Mouse (Mus musculus) lung, embryonic 16.5 days (tissue): ENCODE results near the gene Kcnk5. TPM values are rescaled to one million over a fixed set of nuclear protein-coding genes. Genes with fewer than 3 reads are reported as not detected.

ENCODE experiments used
- ATAC-seq: fragments of 200-750 bp; cut with Nextera tagmentation; 2 replicates; pipeline ENCODE4 v1.8.0; 2017; ENCODE audit warnings: low read depth, mild to moderate bottlenecking, moderate library complexity
- H3K27ac ChIP-seq: fragments of 300-500 bp; sonication (generic); 2 replicates; pipeline ENCODE4 v1.5.1; 2014; ENCODE audit warnings: mild to moderate bottlenecking, control low read depth, low read length
- H3K27me3 ChIP-seq: fragments of 300-500 bp; sonication (generic); 2 replicates; pipeline ENCODE4 v1.6.1; 2014; ENCODE audit warnings: low read depth, low read length, mixed read lengths; ENCODE audit not compliant: control insufficient read depth, insufficient read depth
- H3K36me3 ChIP-seq: fragments of 300-500 bp; sonication (generic); 2 replicates; pipeline ENCODE4 v1.6.1; 2014; ENCODE audit warnings: low read length; ENCODE audit not compliant: control insufficient read depth, insufficient read depth
- H3K4me1 ChIP-seq: fragments of 300-500 bp; sonication (generic); replicated peaks from 2 replicates; pipeline ENCODE4 v1.6.1; 2014; ENCODE audit warnings: low read length, mixed read lengths; ENCODE audit not compliant: control insufficient read depth, insufficient read depth
- H3K4me2 ChIP-seq: fragments of 300-500 bp; sonication (generic); 2 replicates; pipeline ENCODE4 v1.6.1; 2014; ENCODE audit warnings: low read depth, low read length, control low read depth
- H3K4me3 ChIP-seq: fragments of 300-500 bp; sonication (generic); 2 replicates; pipeline ENCODE4 v1.5.1; 2014; ENCODE audit warnings: mild to moderate bottlenecking, low read length, control low read depth
- H3K9ac ChIP-seq: fragments of 300-500 bp; sonication (generic); 2 replicates; pipeline ENCODE4 v1.6.1; 2014; ENCODE audit warnings: low read length, control low read depth
- H3K9me3 ChIP-seq: fragments of 300-500 bp; sonication (generic); 2 replicates; pipeline ENCODE4 v1.6.1; 2016; ENCODE audit warnings: low read length; ENCODE audit not compliant: control insufficient read depth
- WGBS: fragments of 180-500 bp; shearing (Covaris S2); extraction: QIAGEN DNeasy Blood & Tissue Kit; methylation state at CpG from one replicate; pipeline ENCODE4 v1.1.7; 2014; 5-methylcytosine and 5-hydroxymethylcytosine counted together
- polyA plus RNA-seq: library from polyadenylated mRNA; unstranded; fragments of >200 nt; fragmentation: Nextera tagmentation; extraction: Ambion mirVana; gene quantifications from 2 replicates; pipeline ENCODE4 v1.2.1, GENCODE M21; 2015

The Kcnk5 gene
- 13.7 and 14.2 TPM in 2 replicates for polyA plus RNA-seq

GRCm38 (mm10) chr14:20181466-20181921 is at the start of gene Kcnk5:
TSS of gene Kcnk5 (minus strand) at chr14:20181809.
- H3K4me3 ChIP-seq = peak within 1 kb of the TSS; percentile 62
- H3K36me3 ChIP-seq = no peaks in the 10 kb centered on the region
- H3K9me3 ChIP-seq = no peaks in the 10 kb centered on the region
- under 1% methylated on average over 36 of the region's 36 CpGs for WGBS
- peak within 1 kb of the TSS; percentile 81 for H3K4me2 ChIP-seq
- H3K27ac ChIP-seq = 0 out of 2 replicates have a peak within 1 kb of the TSS, but pooled peaks have one; percentile 31
- H3K9ac ChIP-seq = peak within 1 kb of the TSS; percentile 64
- H3K4me1 ChIP-seq = peaks cover 27% of the 10 kb centered on the region
- no peaks in the 10 kb centered on the region for H3K27me3 ChIP-seq
- peak; percentile 94 for ATAC-seq

- no peaks in the 10 kb centered on the region for H3K27me3 ChIP-seq
- H3K9ac ChIP-seq = 0 out of 2 replicates have a peak overlapping the region, but pooled peaks have one; percentile 19
- no peaks in the 10 kb centered on the region for H3K9me3 ChIP-seq
- H3K4me3 ChIP-seq = no peak overlapping the region
- 73% methylated on average over 7 of the region's 7 CpGs for WGBS
- ATAC-seq = no peak
- no peak overlapping the region for H3K4me2 ChIP-seq
- H3K4me1 ChIP-seq = peaks cover 8% of the 10 kb centered on the region; the same call in 1 of the 2 replicates
- no peak overlapping the region for H3K27ac ChIP-seq
- no peaks in the 10 kb centered on the region for H3K36me3 ChIP-seq
Measured at GRCm38 (mm10) chr14:20230063-20230491, 48.5 kb upstream of the Kcnk5 start.

- no peak overlapping the region for H3K4me3 ChIP-seq
- H3K27me3 ChIP-seq = no peaks in the 10 kb centered on the region
- no peak overlapping the region for H3K4me2 ChIP-seq
- H3K36me3 ChIP-seq = no peaks in the 10 kb centered on the region
- peaks cover 12% of the 10 kb centered on the region for H3K4me1 ChIP-seq
- no peaks in the 10 kb centered on the region for H3K9me3 ChIP-seq
- no peak for ATAC-seq
- 57% methylated on average over 6 of the region's 6 CpGs for whole genome bisulfite sequencing
- no peak overlapping the region for H3K9ac ChIP-seq
- no peak overlapping the region for H3K27ac ChIP-seq
Measured at GRCm38 (mm10) chr14:20229437-20229836, 47.8 kb upstream of the Kcnk5 start.

- WGBS = 46% methylated on average over 4 of the region's 4 CpGs
- no peaks in the 10 kb centered on the region for H3K27me3 ChIP-seq
- ATAC-seq = no peak
Measured at GRCm38 (mm10) chr14:20228336-20228735, 46.7 kb upstream of the Kcnk5 start.

GRCm38 (mm10) chr14:20226982-20227381 is 45.4 kb upstream of the Kcnk5 start:
- H3K27ac ChIP-seq = no peak overlapping the region
- H3K4me2 ChIP-seq = no peak overlapping the region
- H3K9ac ChIP-seq = no peak overlapping the region
- WGBS = 28% methylated on average over 2 of the region's 2 CpGs
- peaks cover 15% of the 10 kb centered on the region for H3K4me1 ChIP-seq
- H3K27me3 ChIP-seq = no peaks in the 10 kb centered on the region
- H3K36me3 ChIP-seq = no peaks in the 10 kb centered on the region
- ATAC-seq = no peak
- H3K4me3 ChIP-seq = no peak overlapping the region
- no peaks in the 10 kb centered on the region for H3K9me3 ChIP-seq

More at GRCm38 (mm10) chr14:20228336-20228735, 46.7 kb upstream of the Kcnk5 start:
- peaks cover 15% of the 10 kb centered on the region for H3K4me1 ChIP-seq
- H3K9ac ChIP-seq = no peak overlapping the region
- no peak overlapping the region for H3K27ac ChIP-seq
- no peak overlapping the region for H3K4me3 ChIP-seq
- no peaks in the 10 kb centered on the region for H3K9me3 ChIP-seq
- no peaks in the 10 kb centered on the region for H3K36me3 ChIP-seq
- no peak overlapping the region for H3K4me2 ChIP-seq

- Histone ChIP-seq H3K4me1 (peaks cover 15% of the 10 kb centered on the region), H3K9ac (no peak overlapping the region), H3K27ac (no peak overlapping the region), H3K36me3 (no peaks in the 10 kb centered on the region), H3K9me3 (no peaks in the 10 kb centered on the region), H3K4me3 (no peak overlapping the region), H3K27me3 (no peaks in the 10 kb centered on the region), H3K4me2 (no peak overlapping the region)
- 30% methylated on average over 7 of the region's 7 CpGs for WGBS
- peak; percentile 32; the same call in 1 of the 2 replicates for ATAC-seq
Measured at GRCm38 (mm10) chr14:20226488-20226887, 44.9 kb upstream of the Kcnk5 start.

GRCm38 (mm10) chr14:20225525-20225924 is 43.9 kb upstream of the Kcnk5 start:
- no peaks in the 10 kb centered on the region for H3K36me3 ChIP-seq
- ATAC-seq = no peak

GRCm38 (mm10) chr14:20224576-20225218 is 43.1 kb upstream of the Kcnk5 start:
- ATAC-seq = peak; percentile 15; the same call in 1 of the 2 replicates
- H3K9ac ChIP-seq = no peak overlapping the region
- H3K4me1 ChIP-seq = peaks cover 15% of the 10 kb centered on the region
- H3K4me2 ChIP-seq = no peak overlapping the region
- no peaks in the 10 kb centered on the region for H3K9me3 ChIP-seq
- H3K27me3 ChIP-seq = no peaks in the 10 kb centered on the region
- H3K4me3 ChIP-seq = no peak overlapping the region
- WGBS = 51% methylated on average over 10 of the region's 10 CpGs
- H3K36me3 ChIP-seq = no peaks in the 10 kb centered on the region
- no peak overlapping the region for H3K27ac ChIP-seq

More at GRCm38 (mm10) chr14:20225525-20225924, 43.9 kb upstream of the Kcnk5 start:
- H3K4me3 ChIP-seq = no peak overlapping the region
- 64% methylated on average over 4 of the region's 4 CpGs for WGBS
- no peak overlapping the region for H3K4me2 ChIP-seq
- no peak overlapping the region for H3K27ac ChIP-seq
- no peaks in the 10 kb centered on the region for H3K27me3 ChIP-seq
- H3K9ac ChIP-seq = no peak overlapping the region
- H3K9me3 ChIP-seq = no peaks in the 10 kb centered on the region
- peaks cover 15% of the 10 kb centered on the region for H3K4me1 ChIP-seq

GRCm38 (mm10) chr14:20224163-20224562 is 42.6 kb upstream of the Kcnk5 start:
- peaks cover 15% of the 10 kb centered on the region for H3K4me1 ChIP-seq
- H3K27me3 ChIP-seq = no peaks in the 10 kb centered on the region
- 13% methylated on average over 4 of the region's 4 CpGs for WGBS
- no peak overlapping the region for H3K9ac ChIP-seq
- H3K4me3 ChIP-seq = no peak overlapping the region
- no peaks in the 10 kb centered on the region for H3K36me3 ChIP-seq
- H3K9me3 ChIP-seq = no peaks in the 10 kb centered on the region
- no peak; the same call in 1 of the 2 replicates for ATAC-seq
- H3K4me2 ChIP-seq = no peak overlapping the region
- no peak overlapping the region for H3K27ac ChIP-seq
